8 mouse cellular contexts compared by ENCODE assay signal in genomic region chr4:138454571-138455140, GRCm38 (mm10). TPM values are rescaled to one million over a fixed set of nuclear protein-coding genes. Genes with fewer than 3 reads are reported as not detected.
A peak's percentile ranks its signal among the peaks of the same experiment; 100 is the strongest.
DNase-seq lines count a peak whose midpoint lies in the region; ATAC-seq lines count a peak whose summit lies in the region.

No protein-coding gene starts in this region.

- H3K4me3 ChIP-seq in neural tube, embryonic 11.5 days (ENCODE audit: low read depth, low read length), result peak overlapping the region; percentile 92
- H3K4me3 ChIP-seq in intestine, embryonic 14.5 days (ENCODE audit: low read depth, low read length), result peak overlapping the region; percentile 88
- H3K4me3 ChIP-seq in midbrain, embryonic 14.5 days (replicated peaks; ENCODE audit: low read depth, low read length), result peak overlapping the region; percentile 93

- no peaks in the 10 kb centered on the region for H3K9me3 ChIP-seq in neural tube, embryonic 11.5 days (ENCODE audit: control insufficient read depth, low read length)
- no peaks in the 10 kb centered on the region for H3K9me3 ChIP-seq in intestine, embryonic 14.5 days (ENCODE audit: control insufficient read depth, low read length)
- H3K9me3 ChIP-seq in midbrain, embryonic 14.5 days (ENCODE audit: control insufficient read depth, low read length), result no peaks in the 10 kb centered on the region

- ATAC-seq in neural tube, embryonic 11.5 days (ENCODE audit: insufficient read depth, low FRiP score, low TSS enrichment), result peak; percentile 48; the same call in 1 of the 2 replicates
- peak; percentile 38 for ATAC-seq in intestine, embryonic 14.5 days (replicated peaks; ENCODE audit: low FRiP score, low TSS enrichment, low read depth)
- peak; percentile 41 for ATAC-seq in midbrain, embryonic 14.5 days (ENCODE audit: low FRiP score, low TSS enrichment)

- H3K4me1 ChIP-seq in neural tube, embryonic 11.5 days (ENCODE audit: control insufficient read depth, insufficient read depth, low read length), result peaks cover 15% of the 10 kb centered on the region
- peaks cover 33% of the 10 kb centered on the region for H3K4me1 ChIP-seq in intestine, embryonic 14.5 days (replicated peaks; ENCODE audit: control insufficient read depth, insufficient read depth, low read length)
- H3K4me1 ChIP-seq in midbrain, embryonic 14.5 days (ENCODE audit: control insufficient read depth, insufficient read depth, low read length), result peaks cover 28% of the 10 kb centered on the region; the same call in 1 of the 2 replicates

- peak overlapping the region; percentile 93 for H3K9ac ChIP-seq in neural tube, embryonic 11.5 days (ENCODE audit: low read length)
- H3K9ac ChIP-seq in intestine, embryonic 14.5 days (ENCODE audit: low read length), result peak overlapping the region; percentile 73
- peak overlapping the region; percentile 93 for H3K9ac ChIP-seq in midbrain, embryonic 14.5 days (replicated peaks; ENCODE audit: low read length)

- under 1% methylated on average over 60 of the region's 78 CpGs for WGBS in neural tube, embryonic 11.5 days
- WGBS in intestine, embryonic 14.5 days, result under 1% methylated on average over 68 of the region's 78 CpGs
- under 1% methylated on average over 74 of the region's 78 CpGs for WGBS in midbrain, embryonic 14.5 days

- peak overlapping the region; percentile 95 for H3K27ac ChIP-seq in neural tube, embryonic 11.5 days (ENCODE audit: low read depth, low read length)
- H3K27ac ChIP-seq in intestine, embryonic 14.5 days (ENCODE audit: low read depth), result peak overlapping the region; percentile 86
- H3K27ac ChIP-seq in midbrain, embryonic 14.5 days (replicated peaks; ENCODE audit: low read depth, low read length), result peak overlapping the region; percentile 95

- intact Hi-C loops in left cerebral cortex, postnatal 4 days (cut with DNase I), result no loop called here

- peak; percentile 77 for DNase-seq in neural tube, embryonic 11.5 days (ENCODE audit: low spot score)
- DNase-seq in neural tube, embryonic 10.5 days (ENCODE audit: extremely low spot score, low spot score), result no peak
- DNase-seq in cerebellum, postnatal 25 days, result peak; percentile 82 to 86
- peak; percentile 60 for DNase-seq in gastrocnemius, postnatal 10 days
- DNase-seq in intestine, embryonic 14.5 days (ENCODE audit: low spot score), result peak; percentile 88
- peak; percentile 83 for DNase-seq in left cerebral cortex, postnatal 4 days
- DNase-seq in midbrain, embryonic 14.5 days, result peak; percentile 88
- peak; percentile 62 for DNase-seq in telencephalon, adult 2 months (ENCODE audit: low read depth, low spot score)

- no peaks in the 10 kb centered on the region for H3K36me3 ChIP-seq in neural tube, embryonic 11.5 days (ENCODE audit: control insufficient read depth, insufficient read depth, low read length)
- H3K36me3 ChIP-seq in intestine, embryonic 14.5 days (ENCODE audit: control insufficient read depth, insufficient read depth, low read length), result peaks cover 13% of the 10 kb centered on the region; the same call in 1 of the 2 replicates
- H3K36me3 ChIP-seq in midbrain, embryonic 14.5 days (ENCODE audit: control insufficient read depth, insufficient read depth, low read length), result peaks cover 2% of the 10 kb centered on the region; the same call in 1 of the 2 replicates

- peak overlapping the region; percentile 86 for H3K4me2 ChIP-seq in neural tube, embryonic 11.5 days (ENCODE audit: low read depth)
- H3K4me2 ChIP-seq in intestine, embryonic 14.5 days (ENCODE audit: low read length), result peak overlapping the region; percentile 94
- peak overlapping the region; percentile 81 for H3K4me2 ChIP-seq in midbrain, embryonic 14.5 days (ENCODE audit: low read length)

- H3K27me3 ChIP-seq in neural tube, embryonic 11.5 days (ENCODE audit: control insufficient read depth, insufficient read depth, low read length), result peaks cover 5% of the 10 kb centered on the region; the same call in 1 of the 2 replicates
- H3K27me3 ChIP-seq in intestine, embryonic 14.5 days (replicated peaks; ENCODE audit: control insufficient read depth, insufficient read depth, low read length), result no peaks in the 10 kb centered on the region
- H3K27me3 ChIP-seq in midbrain, embryonic 14.5 days (ENCODE audit: control insufficient read depth, insufficient read depth, low read length), result no peaks in the 10 kb centered on the region

RNA-seq across cellular contexts. Expression of gene Camk2n1, which starts 0.5 kb away (rescaled TPM):
- 6.0 TPM in 2 replicates for polyA plus RNA-seq in neural tube, embryonic 11.5 days (2014; fragmentation: Nextera tagmentation; extraction: Ambion mirVana)
- total RNA-seq in gastrocnemius, postnatal 10 days (2021), result 1 to 10 TPM; 5.9 to 7.2 TPM
- polyA plus RNA-seq in intestine, embryonic 14.5 days (2014; fragmentation: Nextera tagmentation; extraction: Ambion mirVana), result 5.3 and 5.9 TPM in 2 replicates
- 100 to 1,000 TPM; 106 to 110 TPM for total RNA-seq in left cerebral cortex, postnatal 4 days (2021)
- 15.4 and 20.5 TPM in 2 replicates for polyA plus RNA-seq in midbrain, embryonic 14.5 days (2014; fragmentation: Nextera tagmentation; extraction: Ambion mirVana)

RNA-seq across cellular contexts. Expression of gene Mul1, which starts 20.2 kb away (rescaled TPM):
- 19.3 and 22.8 TPM in 2 replicates for polyA plus RNA-seq in neural tube, embryonic 11.5 days (2014; fragmentation: Nextera tagmentation; extraction: Ambion mirVana)
- 10 to 100 TPM; 32.3 to 35.7 TPM for total RNA-seq in gastrocnemius, postnatal 10 days (2021)
- 19.4 and 20.1 TPM in 2 replicates for polyA plus RNA-seq in intestine, embryonic 14.5 days (2014; fragmentation: Nextera tagmentation; extraction: Ambion mirVana)
- 10 to 100 TPM; 35.4 to 35.8 TPM for total RNA-seq in left cerebral cortex, postnatal 4 days (2021)
- polyA plus RNA-seq in midbrain, embryonic 14.5 days (2014; fragmentation: Nextera tagmentation; extraction: Ambion mirVana), result 22.8 and 23.8 TPM in 2 replicates

RNA-seq across cellular contexts. Expression of gene Fam43b, which starts 58.3 kb away (rescaled TPM):
- polyA plus RNA-seq in neural tube, embryonic 11.5 days (2014; fragmentation: Nextera tagmentation; extraction: Ambion mirVana), result not detected in 2 replicates
- under 1 TPM in 1 of 2 experiments, not detected in 1; 0.11 TPM for total RNA-seq in gastrocnemius, postnatal 10 days (2021)
- polyA plus RNA-seq in intestine, embryonic 14.5 days (2014; fragmentation: Nextera tagmentation; extraction: Ambion mirVana), result 0.07 TPM in 2 replicates
- 10 to 100 TPM; 27.7 to 30.6 TPM for total RNA-seq in left cerebral cortex, postnatal 4 days (2021)
- 5.4 and 6.7 TPM in 2 replicates for polyA plus RNA-seq in midbrain, embryonic 14.5 days (2014; fragmentation: Nextera tagmentation; extraction: Ambion mirVana)
